Mouse (Mus musculus): ENCODE measurements around the gene Ube2d2b. TPM values are rescaled to one million over a fixed set of nuclear protein-coding genes. Genes with fewer than 3 reads are reported as not detected.

Ube2d2b gene
- polyA plus RNA-seq, 1 experiment from 2014 or later: 0.35 TPM

DNA sequence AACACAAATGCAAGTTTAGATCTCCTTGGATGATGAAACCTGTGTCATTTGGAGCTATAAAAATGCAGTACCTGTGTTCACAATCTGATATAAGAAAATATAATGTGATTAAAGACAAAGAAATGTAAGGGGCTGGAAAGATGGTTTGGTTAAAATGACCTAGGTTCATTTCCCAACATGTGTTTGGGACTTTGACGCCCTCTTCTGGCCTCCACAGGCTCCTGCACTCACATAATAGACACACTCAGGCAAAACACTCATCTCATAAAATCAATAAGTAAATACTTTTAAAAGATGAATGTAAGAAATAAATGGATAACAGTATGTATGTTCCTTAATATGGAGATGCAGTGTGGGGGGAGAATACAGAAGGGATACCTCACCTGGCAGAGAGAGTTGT, 47.2 kb downstream of the Ube2d2b start:
- Histone ChIP-seq H3K4me3 (no peak overlapping the region), H3K27ac (no peak overlapping the region), H3K36me3 (no peaks in the 10 kb centered on the region), H3K4me2 (replicated peaks) (no peak overlapping the region), H3K9ac (no peak overlapping the region), H3K27me3 (no peaks in the 10 kb centered on the region), H3K4me1 (no peaks in the 10 kb centered on the region), H3K9me3 (no peaks in the 10 kb centered on the region)
- WGBS: 79% methylated on average over 1 of the region's 1 CpGs
- no peak for ATAC-seq (ENCODE audit: insufficient number of reproducible peaks, insufficient read depth, low FRiP score, low TSS enrichment)

DNA sequence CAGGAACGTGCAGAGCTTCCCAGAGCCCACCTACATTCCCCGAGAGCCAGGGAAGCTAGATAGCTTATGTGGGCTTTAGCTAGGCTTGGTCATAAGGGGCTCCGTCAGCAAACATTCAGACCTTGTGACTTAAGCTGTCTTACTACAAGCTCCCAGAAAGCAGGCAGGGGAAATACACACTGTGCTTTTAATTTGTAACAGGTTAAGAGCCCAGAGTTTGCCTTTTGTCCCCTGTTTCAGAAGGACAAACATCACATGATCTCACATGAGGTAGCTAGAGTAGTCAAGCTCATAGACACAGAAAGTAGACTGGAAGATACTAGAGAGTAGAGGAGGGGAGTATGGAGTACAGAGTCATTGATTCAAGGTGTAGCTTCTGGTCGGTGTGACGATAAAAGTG, 50.8 kb downstream of the Ube2d2b start:
- no peak overlapping the region for H3K4me2 ChIP-seq (replicated peaks)
- H3K27ac ChIP-seq: no peak overlapping the region
- no peak for ATAC-seq (ENCODE audit: insufficient number of reproducible peaks, insufficient read depth, low FRiP score, low TSS enrichment)
- no peaks in the 10 kb centered on the region for H3K4me1 ChIP-seq
- no peaks in the 10 kb centered on the region for H3K9me3 ChIP-seq
- H3K9ac ChIP-seq: no peak overlapping the region
- no peaks in the 10 kb centered on the region for H3K36me3 ChIP-seq
- WGBS: 78% methylated on average over 5 of the region's 5 CpGs
- H3K27me3 ChIP-seq: no peaks in the 10 kb centered on the region
- H3K4me3 ChIP-seq: no peak overlapping the region

Other genes with a start within 250 kb of the Ube2d2b start
- gene Rpap2, start 232.7 kb upstream of the Ube2d2b start, polyA plus RNA-seq (2016; fragmentation: Nextera tagmentation; extraction: Ambion mirVana): 17.6 and 21.0 TPM in 2 replicates
- gene Glmn, start 232.2 kb upstream of the Ube2d2b start, polyA plus RNA-seq (2016; fragmentation: Nextera tagmentation; extraction: Ambion mirVana): 42.1 and 47.8 TPM in 2 replicates
- gene Gfi1, start 104.1 kb upstream of the Ube2d2b start, polyA plus RNA-seq (2016; fragmentation: Nextera tagmentation; extraction: Ambion mirVana): 0.08 TPM in 1 of 2 replicates, not detected in the other
- 85.2 and 85.5 TPM in 2 replicates for gene Evi5, start 45.0 kb downstream of the Ube2d2b start, polyA plus RNA-seq (2016; fragmentation: Nextera tagmentation; extraction: Ambion mirVana)
- 70.5 and 71.9 TPM in 2 replicates for gene Rpl5, start 70.4 kb downstream of the Ube2d2b start, polyA plus RNA-seq (2016; fragmentation: Nextera tagmentation; extraction: Ambion mirVana)
- 24.8 and 26.4 TPM in 2 replicates for gene Fam69a, start 157.0 kb downstream of the Ube2d2b start, polyA plus RNA-seq (2016; fragmentation: Nextera tagmentation; extraction: Ambion mirVana)
- 135 and 142 TPM in 2 replicates for gene Mtf2, start 235.6 kb downstream of the Ube2d2b start, polyA plus RNA-seq (2016; fragmentation: Nextera tagmentation; extraction: Ambion mirVana)